Mouse (Mus musculus): ENCODE measurements around the gene Pak3. TPM values are rescaled to one million over a fixed set of nuclear protein-coding genes. Genes with fewer than 3 reads are reported as not detected.
A peak's percentile ranks its signal among the peaks of the same experiment; 100 is the strongest.

The Pak3 gene
- total RNA-seq, 2 experiments from 2014 or later = 128 to 133 TPM

- intact Hi-C loops (cut with DNase I) = no loop called here
- DNase-seq (ENCODE audit: low spot score in 2 of 2) = no peak
Measured at GRCm38 (mm10) chrX:143654308-143655176, 136.2 kb downstream of the Pak3 start.

DNA sequence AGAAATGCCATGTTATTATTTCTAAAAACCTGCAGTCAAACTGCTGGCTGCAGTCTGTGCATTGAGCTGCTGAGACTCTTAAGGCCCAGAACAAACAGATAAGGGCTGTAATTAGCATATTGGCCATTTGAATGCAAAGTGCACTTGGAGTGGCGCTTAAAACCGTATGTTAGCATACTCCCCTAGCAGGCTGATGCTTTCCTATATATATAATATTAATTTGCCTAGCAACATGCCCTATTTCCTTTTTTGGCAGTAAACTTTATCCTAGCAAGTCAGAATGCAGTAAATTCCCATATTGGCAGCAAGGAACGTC lies 136.7 kb downstream of the Pak3 start:
- DNase-seq (ENCODE audit: low spot score in 2 of 2) = no peak
- intact Hi-C loops (cut with DNase I) = no loop called here

DNA sequence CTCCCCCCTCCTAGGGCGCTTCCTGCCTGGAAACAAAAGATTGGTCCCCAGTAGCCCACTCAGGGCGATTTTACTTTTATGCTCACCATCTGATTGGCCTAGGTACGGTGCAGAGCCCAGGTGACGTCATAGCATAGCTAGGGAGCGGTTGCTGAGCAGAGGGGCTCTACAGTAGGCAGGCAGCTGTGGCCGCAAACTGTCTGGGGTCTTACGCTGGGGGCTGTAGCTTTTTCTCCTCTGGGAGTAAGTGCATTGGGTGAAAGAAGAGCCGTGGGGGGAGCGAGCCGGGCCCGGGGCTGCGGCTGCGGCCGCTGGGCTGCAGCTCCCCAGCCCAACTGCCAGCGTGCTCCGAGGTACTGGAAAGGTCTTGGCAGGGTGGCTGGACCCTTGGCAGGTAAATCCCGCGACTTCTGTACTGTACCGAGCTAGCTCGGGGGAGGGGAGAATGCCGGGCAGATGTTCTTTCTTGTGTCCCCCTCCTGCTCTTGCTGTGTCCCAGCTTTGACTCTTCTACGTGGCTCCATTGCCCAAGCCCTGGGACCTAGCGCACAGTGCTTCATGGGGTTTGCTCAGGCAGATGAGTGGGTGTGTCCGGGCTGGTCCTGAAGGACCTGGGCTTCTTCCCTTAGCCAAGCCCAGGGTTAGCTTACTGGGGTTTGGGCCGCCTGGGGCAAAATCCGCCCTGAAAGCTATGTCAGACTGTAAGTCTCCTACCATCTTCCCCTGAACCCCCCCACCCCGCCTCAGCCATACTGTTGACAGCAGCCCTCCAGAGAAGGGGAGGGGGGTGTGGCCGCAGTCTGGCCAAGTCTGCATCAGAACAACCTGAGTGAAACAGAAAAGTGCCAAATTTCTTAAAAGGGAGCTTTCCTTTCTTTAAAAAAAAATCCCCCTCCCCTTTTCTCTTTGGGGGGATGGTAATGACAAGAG lies 146.1 kb downstream of the Pak3 start:
- DNase-seq (ENCODE audit: low spot score in 2 of 2) = peak; percentile 34 to 41
- intact Hi-C loops (cut with DNase I) = loop anchor here (2.0 to 10.0 kb wide), 2 partner anchors 146 to 570 kb away; partner anchors contain the start of genes Pak3 and Rtl9

- intact Hi-C loops (cut with DNase I) = loop anchor here (2.0 to 10.0 kb wide), 2 partner anchors 147 to 571 kb away; partner anchors contain the start of genes Pak3 and Rtl9
- DNase-seq (ENCODE audit: low spot score in 2 of 2) = no peak
Measured at GRCm38 (mm10) chrX:143665771-143666170, 147.4 kb downstream of the Pak3 start.

DNA sequence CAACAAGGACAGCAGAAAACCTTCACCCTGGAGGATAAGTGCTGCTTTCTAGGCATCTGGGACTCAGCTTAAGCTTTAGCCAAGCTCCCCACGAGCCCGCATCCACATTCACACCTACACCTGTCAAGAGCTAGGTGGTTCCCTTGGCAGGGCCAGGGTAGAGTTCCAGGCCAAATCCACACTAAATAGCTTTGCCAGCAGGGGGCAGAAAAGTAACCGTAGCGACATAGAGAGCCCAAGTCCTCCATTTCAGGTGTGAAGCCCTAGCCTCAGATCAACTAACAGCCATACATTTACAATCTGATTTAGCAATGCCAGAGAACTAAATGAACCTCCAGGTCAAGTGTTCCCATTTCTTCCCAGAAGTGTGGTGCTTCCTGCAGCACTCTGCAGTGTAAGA lies 148.6 kb downstream of the Pak3 start:
- peak in 1 of 2 experiments; percentile 26 for DNase-seq (ENCODE audit: low spot score in 2 of 2)
- intact Hi-C loops (cut with DNase I) = loop anchor here (1.0 to 10.0 kb wide), 2 partner anchors 205 to 572 kb away; partner anchors contain the start of gene Rtl9

DNA sequence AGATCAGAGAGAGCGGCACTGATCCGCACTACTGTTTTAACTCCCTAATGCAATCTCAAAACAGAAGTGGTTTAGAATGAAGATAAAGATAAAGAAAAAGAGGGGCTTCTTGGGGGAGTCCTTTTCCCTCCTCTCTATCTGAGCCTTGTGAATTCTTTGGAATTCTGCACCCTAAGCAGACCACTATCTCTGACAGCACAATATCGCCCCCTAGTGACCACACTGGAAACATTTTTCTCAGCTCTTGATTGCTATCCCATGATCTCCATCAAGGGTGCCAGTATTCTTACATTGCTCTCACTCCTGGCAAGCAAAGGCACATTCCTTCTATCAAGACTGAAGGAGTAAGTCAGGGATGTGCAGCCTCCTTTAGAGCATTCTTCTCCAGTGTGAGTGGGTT lies 149.9 kb downstream of the Pak3 start:
- peak in 1 of 2 experiments; percentile 51 for DNase-seq (ENCODE audit: low spot score in 2 of 2)
- intact Hi-C loops (cut with DNase I) = loop anchor here (10.0 kb wide), 1 partner anchor 573 kb away; the partner anchor contains the start of gene Rtl9

DNA sequence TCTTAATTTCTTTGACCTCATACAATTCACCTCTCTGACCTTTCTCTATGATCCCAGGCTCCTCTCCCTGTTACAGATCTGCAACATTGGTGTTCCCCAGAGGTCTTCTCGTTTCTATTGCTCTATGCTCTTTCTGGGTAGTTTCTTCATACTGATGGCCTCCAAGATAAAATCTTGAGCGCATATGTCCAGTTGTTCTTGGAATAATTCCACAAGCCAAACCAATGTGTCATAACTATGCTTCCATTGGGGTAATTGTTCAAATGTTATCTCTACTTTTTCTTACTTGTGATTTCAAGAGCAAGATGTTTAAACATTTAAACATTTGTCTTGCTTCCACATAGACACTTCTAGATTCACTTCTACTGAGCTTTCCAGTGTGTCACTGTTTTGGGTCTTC lies 160.2 kb downstream of the Pak3 start:
- intact Hi-C loops (cut with DNase I) = no loop called here
- no peak for DNase-seq (ENCODE audit: low spot score in 2 of 2)

DNA sequence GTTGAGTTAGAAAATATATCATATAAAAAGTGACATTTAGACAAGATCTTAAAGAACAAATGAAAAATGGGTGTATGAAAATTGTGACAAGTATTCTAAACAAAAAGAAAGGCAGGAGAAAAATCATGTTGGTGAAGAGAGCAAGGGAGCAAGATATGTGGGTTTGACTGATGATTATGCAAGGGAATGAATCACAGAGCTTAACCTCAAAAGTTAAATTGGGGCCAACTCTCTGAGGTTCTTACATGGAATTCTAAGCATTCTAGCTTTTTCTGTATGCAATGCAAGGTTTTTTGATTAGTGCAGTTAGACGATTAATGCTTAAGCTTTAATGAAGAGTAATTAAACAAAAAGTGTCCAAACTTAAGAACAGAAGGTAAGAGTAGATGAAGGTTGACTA lies 203.9 kb downstream of the Pak3 start:
- intact Hi-C loops (cut with DNase I) = no loop called here
- no peak for DNase-seq (ENCODE audit: low spot score in 2 of 2)

DNA sequence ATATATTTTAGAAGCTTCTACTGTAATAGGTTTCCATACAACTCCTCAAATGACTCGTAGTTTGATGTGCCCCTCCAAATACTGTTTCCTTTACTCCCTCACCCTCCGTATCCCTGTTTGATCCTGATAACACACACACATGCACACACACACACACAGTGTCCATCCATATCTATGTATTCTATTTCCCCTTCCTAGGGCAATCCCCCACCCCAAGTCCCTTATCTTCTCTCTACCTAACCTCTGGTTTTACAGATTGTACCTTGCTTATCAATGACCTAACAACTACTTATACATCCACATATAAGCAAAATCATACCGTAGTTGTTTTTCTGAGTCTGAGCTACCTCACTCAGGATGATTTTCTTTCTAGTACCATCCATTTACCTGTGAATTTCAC lies 207.0 kb downstream of the Pak3 start:
- intact Hi-C loops (cut with DNase I) = no loop called here

DNA sequence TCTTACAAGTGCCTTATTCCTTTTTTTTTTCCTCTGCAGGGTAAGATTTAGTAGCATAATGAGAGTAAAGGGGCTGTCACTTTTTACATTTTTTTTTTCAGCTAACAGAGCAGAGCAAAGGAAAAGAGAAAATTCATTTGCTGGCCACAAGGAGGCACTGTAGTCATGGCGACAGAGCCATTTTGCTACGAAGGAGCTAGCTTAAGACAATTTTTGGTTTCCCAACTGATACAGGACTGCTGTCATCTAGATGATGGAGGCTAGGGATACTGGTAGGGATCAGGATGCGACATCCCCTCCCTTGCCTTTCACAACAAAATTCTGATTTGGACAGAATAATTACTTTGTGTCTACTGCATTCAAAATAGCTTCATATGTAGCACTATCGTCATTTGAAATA lies 217.6 kb downstream of the Pak3 start:
- peak in 1 of 2 experiments; percentile 4 for DNase-seq (ENCODE audit: low spot score in 2 of 2)
- intact Hi-C loops (cut with DNase I) = no loop called here

More for the DNA sequence above, 207.0 kb downstream of the Pak3 start:
- no peak for DNase-seq (ENCODE audit: low spot score in 2 of 2)

DNA sequence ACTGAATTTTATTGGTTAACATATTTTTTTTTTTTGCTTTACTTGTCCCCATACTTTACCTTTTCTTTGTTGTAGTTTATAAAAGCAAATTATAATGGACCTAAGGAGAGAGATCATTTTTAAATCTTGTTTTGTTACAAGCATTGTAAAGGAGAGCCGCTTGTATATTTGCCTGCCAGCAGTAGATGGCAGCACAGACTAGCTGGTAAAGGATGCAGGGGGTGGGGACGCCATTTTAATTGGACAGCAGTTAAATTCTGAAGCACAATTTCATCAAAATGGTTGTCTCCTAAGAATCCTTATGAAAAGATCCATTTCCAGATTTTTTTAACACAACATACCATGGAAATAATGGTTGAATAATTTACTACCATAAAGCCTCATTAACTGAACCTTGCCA lies 220.8 kb downstream of the Pak3 start:
- intact Hi-C loops (cut with DNase I) = loop anchor here (2.0 kb wide), 1 partner anchor 258 kb away; no protein-coding TSS in a partner anchor
- no peak for DNase-seq (ENCODE audit: low spot score in 2 of 2)

- intact Hi-C loops (cut with DNase I) = no loop called here
- DNase-seq (ENCODE audit: low spot score in 2 of 2) = no peak
Measured at GRCm38 (mm10) chrX:143762556-143762955, 244.2 kb downstream of the Pak3 start.

DNA sequence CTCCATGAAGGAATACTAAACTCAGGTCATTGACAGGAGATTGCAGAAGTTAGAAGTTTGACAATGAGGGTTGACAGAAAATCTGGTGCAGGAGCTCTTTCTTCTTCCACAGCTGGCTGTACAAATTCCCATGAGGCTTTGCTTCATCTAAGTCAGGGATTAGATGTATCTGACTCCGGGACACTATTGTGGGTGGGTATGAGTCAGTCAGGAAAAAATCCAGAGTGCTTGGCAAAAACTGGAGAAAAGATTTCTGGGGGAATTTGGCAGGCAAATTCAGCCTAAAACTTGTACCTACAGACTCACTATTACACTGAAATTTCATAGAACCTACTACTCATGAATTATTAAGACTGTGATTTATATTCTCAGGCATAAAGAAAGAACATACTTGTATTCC lies 297.6 kb downstream of the Pak3 start:
- no peak for DNase-seq (ENCODE audit: low spot score in 2 of 2)
- intact Hi-C loops (cut with DNase I) = loop anchor here (10.0 kb wide), 1 partner anchor 59 kb away; no protein-coding TSS in a partner anchor

GRCm38 (mm10) chrX:143818961-143819360 lies 300.6 kb downstream of the Pak3 start:
- DNase-seq (ENCODE audit: low spot score in 2 of 2) = no peak
- intact Hi-C loops (cut with DNase I) = loop anchor here (10.0 kb wide), 1 partner anchor 56 kb away; no protein-coding TSS in a partner anchor

DNA sequence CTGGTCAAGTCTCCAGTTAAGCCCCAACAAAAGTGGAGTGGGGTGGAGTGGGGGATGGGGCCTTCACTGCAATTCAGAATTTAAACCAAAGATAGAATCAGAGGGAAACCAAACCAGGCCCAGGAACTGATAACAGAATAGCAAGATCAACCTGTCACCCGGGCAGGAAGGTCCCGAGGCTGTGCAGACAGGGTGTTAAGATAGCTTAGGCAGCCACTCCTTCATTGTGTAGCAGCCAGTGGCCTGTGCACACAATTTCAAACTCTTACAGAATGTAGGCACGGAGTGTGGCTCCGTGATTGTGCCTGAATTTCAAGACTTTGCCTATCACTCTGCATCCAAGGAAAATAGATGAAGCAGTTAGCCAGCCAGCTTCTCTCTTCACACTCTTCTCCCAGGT lies 308.1 kb downstream of the Pak3 start:
- intact Hi-C loops (cut with DNase I) = no loop called here
- DNase-seq (ENCODE audit: low spot score in 2 of 2) = no peak

DNA sequence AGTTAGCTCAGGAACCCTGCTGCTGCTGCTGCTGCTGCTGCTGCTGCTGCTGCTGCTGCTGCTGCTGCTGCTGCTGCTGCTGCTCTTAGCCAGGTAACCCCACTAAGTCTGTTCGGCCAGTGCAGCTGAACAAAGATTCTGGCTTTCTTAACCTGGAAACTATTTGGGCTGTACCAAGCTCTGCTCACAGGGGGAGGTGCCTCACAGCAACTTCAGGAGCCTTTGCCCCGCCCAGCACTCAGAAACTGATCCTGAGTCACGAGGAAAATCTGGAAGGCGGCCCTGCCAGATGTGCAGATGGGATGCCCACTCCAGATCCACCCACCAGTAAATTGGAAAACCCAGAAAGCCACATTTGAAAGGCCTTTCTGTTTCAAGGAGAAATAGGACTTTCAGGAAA lies 308.8 kb downstream of the Pak3 start, which contains the start of gene Capn6:
Capn6 (minus strand) TSS at position 203 of the 400 bp plus-strand sequence.
- DNase-seq (ENCODE audit: low spot score in 2 of 2) = no peak
- intact Hi-C loops (cut with DNase I) = no loop called here

DNA sequence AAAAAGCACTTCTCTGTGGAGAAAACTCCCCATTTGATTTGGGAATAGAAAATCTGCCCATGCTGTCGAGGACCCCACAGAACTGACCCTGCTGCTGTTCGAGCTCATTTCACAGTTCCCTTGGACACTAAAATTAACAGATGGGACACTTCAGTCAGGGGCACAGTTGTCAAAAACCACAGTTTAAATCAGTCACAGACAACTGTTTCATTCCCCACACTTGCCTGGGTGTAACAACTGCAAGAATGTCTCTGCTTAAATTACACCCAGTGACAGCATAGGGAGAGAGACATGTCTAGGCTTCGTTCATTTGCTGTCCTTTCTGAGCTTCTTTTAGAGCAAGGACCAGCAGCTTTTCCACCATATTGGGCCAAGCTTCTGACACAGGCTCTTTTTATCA lies 328.2 kb downstream of the Pak3 start:
- intact Hi-C loops (cut with DNase I) = no loop called here
- DNase-seq (ENCODE audit: low spot score in 2 of 2) = no peak

Data from left cerebral cortex, postnatal 36 days (tissue).